Mouse (Mus musculus) fibroblast of lung, adult 2 months (primary cell): ENCODE measurements around the gene Emid1.
A peak's percentile ranks its signal among the peaks of the same experiment; 100 is the strongest.

ENCODE experiments used
- DNase-seq: peaks from one replicate; pipeline ENCODE4 v3.0.0-alpha.2; 2011; ENCODE audit warnings: low read depth

Emid1 gene

DNA sequence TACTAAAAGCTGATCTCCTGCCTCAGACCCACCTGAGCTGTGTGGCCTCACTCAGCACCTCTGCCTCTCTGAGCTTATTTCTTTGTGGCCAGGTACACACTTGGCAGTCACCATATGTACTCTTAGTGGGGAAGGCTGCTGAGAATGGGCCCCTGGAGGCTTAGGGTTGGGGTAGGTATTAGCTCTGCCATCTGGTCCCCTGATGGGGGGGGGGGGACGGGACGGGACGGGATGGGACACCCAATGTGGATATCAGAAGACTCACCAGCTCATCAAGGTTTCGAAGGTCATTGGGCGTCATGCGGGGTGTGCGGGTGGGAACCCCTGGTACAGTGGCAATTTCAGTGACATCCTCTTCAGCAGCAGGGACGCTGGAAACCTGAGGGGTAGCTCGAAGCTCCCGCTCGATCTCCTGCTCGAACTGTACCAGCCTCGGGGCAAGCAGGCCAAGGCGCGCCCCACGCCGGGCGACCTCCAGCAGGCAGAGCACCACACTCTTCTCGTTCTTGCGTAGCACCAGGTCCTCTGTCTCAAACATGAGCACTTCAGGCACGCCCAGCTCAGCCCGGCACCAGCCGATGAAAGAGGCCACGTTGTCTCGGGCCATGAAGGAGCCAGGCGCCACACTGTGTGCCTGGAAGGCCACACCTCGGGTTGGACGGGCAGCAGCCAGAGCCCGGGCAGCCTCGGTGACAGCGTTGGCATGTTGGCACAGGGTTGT, 88.3 kb downstream of the Emid1 start:
- DNase-seq: no peak

DNA sequence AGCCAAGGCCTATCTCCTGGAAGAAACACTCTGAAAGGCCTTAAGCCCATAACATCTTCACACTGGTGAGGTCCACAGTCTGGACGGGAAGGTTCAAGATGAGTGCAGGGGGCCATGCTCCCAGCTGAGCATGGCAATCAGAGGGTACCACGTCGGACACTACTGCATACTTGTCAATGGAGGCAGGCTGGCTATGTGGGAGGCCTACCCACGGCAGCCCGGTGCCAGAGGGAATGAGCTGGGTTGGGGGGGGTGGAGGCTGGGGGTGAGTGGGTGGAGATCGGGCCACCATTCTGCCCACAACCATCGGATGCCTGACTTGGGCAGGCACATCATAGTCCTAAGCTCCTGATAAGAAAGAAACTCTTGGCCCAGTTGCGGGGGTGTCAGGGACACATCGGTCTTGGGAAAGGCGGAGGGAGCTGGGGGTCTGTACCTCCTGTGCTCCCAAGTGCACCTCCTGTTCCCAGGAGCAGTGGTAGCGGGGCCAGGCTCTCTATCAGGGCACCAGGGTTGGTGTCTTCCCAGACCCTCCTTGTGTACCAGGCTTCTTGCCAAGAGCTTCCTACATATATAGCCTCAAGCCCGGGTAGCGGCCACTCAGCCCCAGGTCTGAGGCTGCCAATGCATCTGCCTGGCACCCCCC, 89.1 kb downstream of the Emid1 start:
- no peak for DNase-seq

DNA sequence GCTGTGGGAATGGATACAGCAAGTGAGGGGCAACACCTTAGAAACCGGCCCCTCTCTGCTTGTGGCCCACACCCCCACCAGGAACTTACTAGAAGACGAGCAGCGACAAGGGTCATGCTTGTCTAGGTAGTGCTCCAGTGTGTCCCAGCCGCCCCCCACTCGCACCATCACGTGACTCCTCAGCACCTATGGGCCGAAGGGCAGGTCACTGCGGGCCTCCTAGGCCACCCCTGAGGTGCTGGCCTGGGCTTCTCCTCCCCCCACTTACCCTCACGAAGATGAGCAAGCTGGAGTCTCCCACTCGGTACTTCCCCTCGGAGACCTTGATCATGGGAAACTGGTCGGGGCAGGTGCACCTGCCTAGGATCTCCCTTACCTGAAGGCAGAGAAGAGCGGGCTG, 89.7 kb downstream of the Emid1 start:
- no peak for DNase-seq

DNA sequence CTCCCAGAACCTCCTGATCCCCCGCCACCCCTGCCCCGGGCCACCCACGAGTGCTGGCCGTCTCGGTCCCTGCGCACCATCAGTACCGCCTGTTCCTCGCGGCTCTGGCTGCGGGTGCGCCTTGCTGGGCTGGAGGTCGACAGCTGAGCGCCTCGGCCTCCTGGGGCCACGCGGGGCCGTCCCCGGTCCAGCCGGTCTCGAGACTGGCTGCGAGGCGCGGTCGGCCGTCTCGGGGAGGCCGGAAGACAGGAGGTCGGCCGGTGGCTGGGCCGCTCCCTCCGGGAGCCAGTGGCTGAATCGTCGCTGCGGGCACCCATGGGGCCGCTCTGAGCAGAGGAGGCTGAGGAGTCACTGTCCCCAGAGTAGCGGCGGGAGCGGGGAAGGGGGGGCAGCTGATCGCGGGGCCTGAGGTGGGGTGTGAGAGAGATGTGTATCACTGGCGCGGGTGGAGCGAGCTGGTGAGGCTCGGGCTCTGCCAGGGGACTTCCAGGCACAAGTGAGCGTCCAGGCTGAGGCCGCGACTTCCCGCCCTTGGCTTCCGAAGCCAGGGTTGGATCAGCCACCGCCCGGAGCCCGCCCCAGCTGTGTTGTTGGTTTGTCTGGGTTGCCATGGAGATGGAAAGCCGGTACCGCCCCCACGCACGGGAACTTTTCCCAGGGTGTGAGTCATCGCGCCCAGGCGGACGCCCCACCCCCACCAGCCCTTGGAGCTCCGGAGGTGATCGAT, 90.5 kb downstream of the Emid1 start:
- DNase-seq: peak; percentile 92

DNA sequence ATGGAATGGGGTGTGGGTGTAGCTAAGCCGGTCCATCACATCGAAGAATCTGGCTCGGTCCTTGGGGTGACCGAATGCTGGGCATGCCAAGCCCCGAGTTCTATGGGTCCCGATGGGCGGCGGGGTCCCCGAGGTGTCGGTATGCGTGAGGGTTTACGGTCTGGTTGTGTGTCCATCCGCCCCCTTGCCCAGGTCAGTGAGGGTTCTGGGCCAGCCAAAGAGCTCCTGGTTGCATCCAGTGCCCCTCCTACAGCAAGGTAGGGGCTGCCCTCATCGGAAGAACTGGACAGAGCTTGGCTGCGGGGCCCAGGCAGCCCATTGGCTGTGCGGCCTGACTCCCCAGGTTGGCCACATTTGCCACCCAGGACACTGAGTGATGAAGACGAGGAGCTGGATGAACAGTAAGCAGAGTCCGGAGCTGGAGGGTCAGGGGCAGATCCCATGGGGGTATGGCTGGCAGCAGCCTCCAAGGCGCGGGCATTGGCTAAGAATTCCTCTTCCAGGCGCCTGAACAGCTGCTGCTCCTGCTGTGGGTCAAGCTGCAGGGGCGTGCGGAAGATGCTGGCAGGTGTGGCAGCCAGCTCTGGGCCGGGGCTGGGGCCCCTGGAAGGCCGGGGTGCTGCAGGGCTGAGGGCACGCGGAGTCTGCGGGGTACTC, 91.2 kb downstream of the Emid1 start:
- no peak for DNase-seq

DNA sequence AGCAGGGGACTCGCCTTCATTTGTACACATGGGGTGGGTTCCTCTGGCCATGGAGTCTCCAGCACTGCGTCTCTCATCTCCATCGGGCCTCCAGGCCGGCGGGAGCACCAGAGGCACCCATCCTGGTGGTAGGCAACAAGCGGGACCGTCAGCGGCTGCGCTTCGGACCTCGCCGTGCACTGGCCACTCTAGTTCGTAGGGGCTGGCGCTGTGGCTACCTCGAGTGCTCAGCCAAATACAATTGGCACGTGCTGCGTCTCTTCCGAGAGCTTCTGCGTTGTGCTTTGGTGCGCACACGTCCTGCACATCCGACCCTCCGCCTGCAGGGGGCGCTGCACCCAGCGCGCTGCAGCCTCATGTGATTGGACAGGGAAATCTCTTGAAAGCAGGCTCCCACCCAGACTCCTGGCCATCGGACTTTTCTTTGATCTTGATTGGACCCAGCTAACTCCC, 92.3 kb downstream of the Emid1 start:
- DNase-seq: no peak

DNA sequence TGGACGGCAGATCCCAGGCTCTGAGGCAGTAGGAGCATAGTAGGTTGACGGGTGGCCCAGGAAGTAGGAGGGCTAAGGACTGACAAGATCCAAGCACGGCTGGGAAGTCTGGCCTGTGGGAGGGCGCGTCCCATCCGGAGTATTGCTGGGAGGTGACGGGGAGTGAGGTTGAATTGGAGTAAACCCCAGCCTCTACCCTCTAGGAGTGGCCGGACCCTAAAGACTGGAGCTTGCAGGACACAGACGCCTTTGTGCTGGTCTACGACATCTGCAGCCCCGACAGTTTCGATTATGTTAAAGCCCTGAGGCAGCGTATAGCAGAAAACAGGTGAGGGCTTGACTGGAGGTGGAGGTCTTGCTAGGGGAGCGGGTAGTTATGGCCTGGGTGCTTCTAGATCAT, 92.8 kb downstream of the Emid1 start:
- no peak for DNase-seq

DNA sequence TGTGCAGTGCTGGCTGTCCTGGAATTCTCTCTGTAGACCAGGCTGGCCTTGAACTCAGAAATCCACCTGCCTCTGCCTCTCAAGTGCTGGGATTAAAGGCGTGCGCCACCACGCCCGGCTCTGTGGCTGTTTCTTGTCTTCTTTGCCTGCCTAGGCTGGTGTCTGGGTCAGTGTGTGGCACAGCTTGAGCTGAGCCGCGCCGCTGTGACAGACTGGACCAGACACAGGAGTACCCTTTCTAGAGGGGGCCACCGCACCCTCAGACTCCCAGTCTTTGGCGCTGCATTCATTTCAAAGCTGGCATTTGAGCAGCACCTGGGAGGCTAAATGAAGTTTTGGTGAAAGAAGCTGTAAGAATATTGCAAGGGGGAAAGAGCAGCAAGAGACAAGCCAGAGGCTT, 93.3 kb downstream of the Emid1 start:
- DNase-seq: no peak

DNA sequence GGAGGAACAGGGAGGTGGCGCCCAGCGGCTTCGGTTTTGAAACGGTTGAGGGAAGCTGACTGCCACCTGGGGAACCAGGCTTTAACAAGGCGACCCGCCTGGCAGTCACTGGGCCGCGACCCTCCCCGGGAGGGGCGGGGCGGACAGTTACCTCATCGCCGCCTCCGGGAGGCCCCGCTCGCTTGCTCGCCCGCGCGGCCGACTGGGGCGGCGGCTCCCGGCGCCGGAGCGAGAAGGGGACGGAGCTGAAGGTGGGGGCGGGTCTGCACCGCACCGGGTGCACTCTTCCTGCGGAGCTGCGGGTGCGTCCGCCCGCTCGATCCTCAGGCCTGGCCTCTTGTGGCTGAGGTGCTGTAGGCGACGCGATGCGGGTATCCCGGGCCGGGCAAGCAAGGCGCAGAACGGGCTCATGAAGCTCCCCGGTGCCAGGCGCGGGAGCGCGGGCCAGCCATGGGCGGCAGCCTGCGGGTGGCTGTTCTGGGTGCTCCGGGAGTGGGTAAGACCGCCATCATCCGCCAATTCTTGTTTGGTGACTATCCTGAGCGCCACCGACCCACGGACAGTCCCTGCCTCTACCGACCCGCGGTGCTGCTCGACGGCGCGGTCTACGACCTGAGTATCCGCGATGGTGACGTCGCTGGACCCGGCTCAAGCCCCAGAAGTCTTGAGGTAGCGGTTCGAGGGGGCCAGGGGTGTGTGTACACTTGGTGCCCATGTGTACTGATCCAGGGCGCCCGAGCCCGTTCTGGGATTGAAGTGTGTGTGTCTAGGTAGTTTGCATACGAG, 94.0 kb downstream of the Emid1 start, which contains the start of gene Rasl10a:
TSS of gene Rasl10a (plus strand) at position 273 of the 786 bp plus-strand sequence.
- no peak for DNase-seq

DNA sequence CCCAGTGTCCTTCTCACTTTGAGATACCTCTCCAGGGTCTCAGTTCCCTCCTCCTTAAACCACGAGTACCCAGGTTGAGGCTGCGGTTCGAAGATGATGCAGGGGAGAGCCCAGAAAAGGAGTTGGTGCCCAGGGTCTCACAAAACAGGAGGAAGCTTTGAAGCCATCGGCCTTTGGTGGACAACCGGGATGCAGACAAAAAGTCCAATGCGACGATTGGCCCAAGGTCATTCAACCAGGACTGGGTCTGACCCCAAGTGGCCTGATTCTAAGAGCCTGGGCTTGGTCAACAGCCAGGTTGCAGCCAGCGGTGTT, 94.6 kb downstream of the Emid1 start:
- no peak for DNase-seq

DNA sequence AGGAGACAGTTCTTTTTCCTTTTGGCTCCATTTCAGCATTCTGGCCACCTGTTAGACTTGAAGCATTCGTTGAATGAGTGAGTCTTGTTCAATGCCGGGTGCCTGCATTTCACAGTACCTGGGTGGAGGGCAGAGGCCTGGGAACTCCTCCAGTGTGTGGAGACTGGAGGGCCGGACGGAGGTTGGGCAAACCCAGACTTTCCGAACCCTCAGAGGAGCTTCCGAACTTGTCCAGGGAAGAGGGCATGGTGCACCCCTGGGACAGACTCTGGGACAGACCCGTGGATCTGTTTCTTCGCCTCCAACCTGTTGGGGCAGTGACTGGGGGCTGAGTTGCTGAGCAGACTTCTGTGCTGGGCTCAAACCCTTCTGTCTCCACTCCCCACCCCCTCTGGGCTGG, 95.0 kb downstream of the Emid1 start:
- no peak for DNase-seq
